Mouse (Mus musculus) hindbrain, embryonic 15.5 days (tissue): ENCODE data around the gene Sucnr1. TPM values are rescaled to one million over a fixed set of nuclear protein-coding genes. Genes with fewer than 3 reads are reported as not detected.

Source experiments
- ATAC-seq: fragments of 200-750 bp; cut with Nextera tagmentation; 2 replicates; pipeline ENCODE4 v1.8.0; 2017; ENCODE audit warnings: low read depth, moderate number of reproducible peaks, moderate TSS enrichment; ENCODE audit not compliant: low FRiP score
- H3K27ac ChIP-seq: fragments of 300-500 bp; sonication (generic); replicated peaks from 2 replicates; pipeline ENCODE4 v1.5.1; 2015; ENCODE audit warnings: mild to moderate bottlenecking, inconsistent platforms
- H3K27me3 ChIP-seq: fragments of 300-500 bp; sonication (generic); 2 replicates; pipeline ENCODE4 v1.6.1; 2015; ENCODE audit warnings: control low read depth, inconsistent platforms
- H3K36me3 ChIP-seq: fragments of 300-500 bp; sonication (generic); 2 replicates; pipeline ENCODE4 v1.6.1; 2015; ENCODE audit warnings: control low read depth, inconsistent platforms
- H3K4me1 ChIP-seq: fragments of 300-500 bp; sonication (generic); replicated peaks from 2 replicates; pipeline ENCODE4 v1.6.1; 2015; ENCODE audit warnings: control low read depth, inconsistent platforms
- H3K4me2 ChIP-seq: fragments of 300-500 bp; sonication (generic); 2 replicates; pipeline ENCODE4 v1.6.1; 2015; ENCODE audit warnings: moderate library complexity, mild to moderate bottlenecking, inconsistent platforms
- H3K4me3 ChIP-seq: fragments of 300-500 bp; sonication (generic); 2 replicates; pipeline ENCODE4 v1.5.1; 2015; ENCODE audit warnings: mild to moderate bottlenecking, inconsistent platforms
- H3K9ac ChIP-seq: fragments of 300-500 bp; sonication (generic); 2 replicates; pipeline ENCODE4 v1.6.1; 2015; ENCODE audit warnings: inconsistent platforms
- H3K9me3 ChIP-seq: fragments of 300-500 bp; sonication (generic); 2 replicates; pipeline ENCODE4 v1.6.1; 2016; ENCODE audit warnings: control low read depth, inconsistent platforms
- WGBS: fragments of 180-500 bp; shearing (Covaris S2); methylation state at CpG from one replicate; pipeline ENCODE4 v1.1.7; 2015; 5-methylcytosine and 5-hydroxymethylcytosine counted together
- polyA plus RNA-seq: library from polyadenylated mRNA; unstranded; fragments of >200 nt; fragmentation: Nextera tagmentation; extraction: Ambion mirVana; gene quantifications from 2 replicates; pipeline ENCODE4 v1.2.1, GENCODE M21; 2015

The Sucnr1 gene
- polyA plus RNA-seq, result not detected in 2 replicates

GRCm38 (mm10) chr3:60081648-60082047, at the start of gene Sucnr1:
Sucnr1 (plus strand) TSS chr3:60081869.
- no peaks in the 10 kb centered on the region for H3K9me3 ChIP-seq
- 29% methylated on average over 4 of the region's 4 CpGs for WGBS
- no peak within 1 kb of the TSS for H3K9ac ChIP-seq
- H3K27ac ChIP-seq, result 0 out of 2 replicates have a peak within 1 kb of the TSS, but pooled peaks have one; percentile 34
- peak; percentile 54; the same call in 1 of the 2 replicates for ATAC-seq
- H3K27me3 ChIP-seq, result no peaks in the 10 kb centered on the region
- H3K36me3 ChIP-seq, result no peaks in the 10 kb centered on the region
- no peak within 1 kb of the TSS for H3K4me3 ChIP-seq
- H3K4me2 ChIP-seq, result no peak within 1 kb of the TSS
- 0 out of 2 replicates have a peak, but pooled peaks cover 2% of the 10 kb centered on the region for H3K4me1 ChIP-seq

- H3K36me3 ChIP-seq, result no peaks in the 10 kb centered on the region
- no peak overlapping the region for H3K9ac ChIP-seq
- ATAC-seq, result no peak
- H3K27ac ChIP-seq, result no peak overlapping the region
- H3K4me2 ChIP-seq, result no peak overlapping the region
- WGBS, result 82% methylated on average over 3 of the region's 3 CpGs
- H3K4me3 ChIP-seq, result no peak overlapping the region
- H3K9me3 ChIP-seq, result no peaks in the 10 kb centered on the region
- H3K27me3 ChIP-seq, result no peaks in the 10 kb centered on the region
- no peaks in the 10 kb centered on the region for H3K4me1 ChIP-seq
These were observed 35.3 kb upstream of the Sucnr1 start for GRCm38 (mm10) chr3:60046221-60046913.

- H3K4me2 ChIP-seq, result no peak overlapping the region
- no peaks in the 10 kb centered on the region for H3K36me3 ChIP-seq
- no peaks in the 10 kb centered on the region for H3K27me3 ChIP-seq
- WGBS, result 86% methylated on average over 3 of the region's 3 CpGs
- H3K27ac ChIP-seq, result no peak overlapping the region
- no peak for ATAC-seq
- H3K9me3 ChIP-seq, result no peaks in the 10 kb centered on the region
- H3K4me3 ChIP-seq, result no peak overlapping the region
- H3K9ac ChIP-seq, result no peak overlapping the region
- H3K4me1 ChIP-seq, result no peaks in the 10 kb centered on the region
These were observed 28.3 kb upstream of the Sucnr1 start for GRCm38 (mm10) chr3:60053231-60053927.

- ATAC-seq, result no peak
- Histone ChIP-seq H3K27me3 (no peaks in the 10 kb centered on the region), H3K9me3 (no peaks in the 10 kb centered on the region), H3K36me3 (no peaks in the 10 kb centered on the region), H3K9ac (no peak overlapping the region), H3K4me2 (no peak overlapping the region), H3K4me3 (no peak overlapping the region), H3K4me1 (no peaks in the 10 kb centered on the region), H3K27ac (no peak overlapping the region)
- WGBS, result 95% methylated on average over 2 of the region's 2 CpGs
These were observed 27.7 kb upstream of the Sucnr1 start for GRCm38 (mm10) chr3:60053931-60054330.

DNA sequence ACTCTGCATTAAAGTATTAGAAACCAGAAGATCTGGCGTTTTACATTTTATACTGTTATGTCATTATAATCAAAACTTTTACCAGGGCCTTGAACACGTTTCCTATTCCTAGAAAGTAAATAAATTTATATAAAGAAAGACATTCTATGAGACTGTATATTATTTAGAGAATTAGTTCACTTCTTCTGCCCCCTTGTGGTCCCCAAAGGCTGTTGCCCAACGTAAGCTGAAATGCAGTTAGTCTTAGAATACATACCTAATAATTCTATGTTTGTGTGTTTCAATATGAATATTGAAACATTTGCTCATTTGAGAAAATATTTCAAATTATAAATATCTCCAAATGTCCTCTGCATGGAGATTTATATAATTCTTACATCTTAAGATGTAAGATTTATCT, 25.2 kb upstream of the Sucnr1 start:
- ATAC-seq, result no peak
- WGBS, result 39% methylated on average over 3 of the region's 3 CpGs
- Histone ChIP-seq H3K27ac (no peak overlapping the region), H3K4me2 (no peak overlapping the region), H3K36me3 (no peaks in the 10 kb centered on the region), H3K9me3 (no peaks in the 10 kb centered on the region), H3K9ac (no peak overlapping the region), H3K4me1 (no peaks in the 10 kb centered on the region), H3K4me3 (no peak overlapping the region), H3K27me3 (no peaks in the 10 kb centered on the region)

GRCm38 (mm10) chr3:60057070-60057808, 24.4 kb upstream of the Sucnr1 start:
- no peak overlapping the region for H3K4me3 ChIP-seq
- H3K9ac ChIP-seq, result no peak overlapping the region
- H3K9me3 ChIP-seq, result no peaks in the 10 kb centered on the region
- no peak overlapping the region for H3K4me2 ChIP-seq
- no peaks in the 10 kb centered on the region for H3K27me3 ChIP-seq
- WGBS, result 92% methylated on average over 2 of the region's 2 CpGs
- no peaks in the 10 kb centered on the region for H3K4me1 ChIP-seq
- H3K27ac ChIP-seq, result no peak overlapping the region
- H3K36me3 ChIP-seq, result no peaks in the 10 kb centered on the region
- ATAC-seq, result no peak

- Histone ChIP-seq H3K9ac (no peak overlapping the region), H3K27me3 (no peaks in the 10 kb centered on the region), H3K36me3 (no peaks in the 10 kb centered on the region), H3K4me1 (no peaks in the 10 kb centered on the region), H3K9me3 (no peaks in the 10 kb centered on the region), H3K4me2 (no peak overlapping the region), H3K27ac (no peak overlapping the region), H3K4me3 (no peak overlapping the region)
- WGBS, result 75% methylated on average over 1 of the region's 1 CpGs
- no peak for ATAC-seq
These were observed 23.9 kb upstream of the Sucnr1 start for GRCm38 (mm10) chr3:60057809-60058082.

- 69% methylated on average over 1 of the region's 1 CpGs for WGBS
- H3K4me2 ChIP-seq, result no peak overlapping the region
- no peaks in the 10 kb centered on the region for H3K36me3 ChIP-seq
- no peaks in the 10 kb centered on the region for H3K9me3 ChIP-seq
- no peak for ATAC-seq
- H3K9ac ChIP-seq, result no peak overlapping the region
- H3K27me3 ChIP-seq, result no peaks in the 10 kb centered on the region
- 0 out of 2 replicates have a peak, but pooled peaks cover 2% of the 10 kb centered on the region for H3K4me1 ChIP-seq
- H3K4me3 ChIP-seq, result no peak overlapping the region
- H3K27ac ChIP-seq, result no peak overlapping the region
These were observed 2.7 kb upstream of the Sucnr1 start for GRCm38 (mm10) chr3:60078883-60079415.

GRCm38 (mm10) chr3:60080572-60080971, 1.1 kb upstream of the Sucnr1 start:
- Histone ChIP-seq H3K9me3 (no peaks in the 10 kb centered on the region), H3K4me3 (no peak overlapping the region), H3K36me3 (no peaks in the 10 kb centered on the region), H3K4me2 (no peak overlapping the region), H3K9ac (no peak overlapping the region), H3K27ac (no peak overlapping the region), H3K4me1 (0 out of 2 replicates have a peak, but pooled peaks cover 2% of the 10 kb centered on the region), H3K27me3 (no peaks in the 10 kb centered on the region)
- ATAC-seq, result no peak
- 40% methylated on average over 4 of the region's 4 CpGs for WGBS

- no peak overlapping the region for H3K27ac ChIP-seq
- no peaks in the 10 kb centered on the region for H3K27me3 ChIP-seq
- no peaks in the 10 kb centered on the region for H3K9me3 ChIP-seq
- H3K36me3 ChIP-seq, result no peaks in the 10 kb centered on the region
- H3K4me3 ChIP-seq, result no peak overlapping the region
- no peak for ATAC-seq
- H3K4me2 ChIP-seq, result no peak overlapping the region
- no peak overlapping the region for H3K9ac ChIP-seq
- 0 out of 2 replicates have a peak, but pooled peaks cover 2% of the 10 kb centered on the region for H3K4me1 ChIP-seq
- 91% methylated on average over 3 of the region's 3 CpGs for WGBS
These were observed 1.1 kb downstream of the Sucnr1 start for GRCm38 (mm10) chr3:60082746-60083145.

DNA sequence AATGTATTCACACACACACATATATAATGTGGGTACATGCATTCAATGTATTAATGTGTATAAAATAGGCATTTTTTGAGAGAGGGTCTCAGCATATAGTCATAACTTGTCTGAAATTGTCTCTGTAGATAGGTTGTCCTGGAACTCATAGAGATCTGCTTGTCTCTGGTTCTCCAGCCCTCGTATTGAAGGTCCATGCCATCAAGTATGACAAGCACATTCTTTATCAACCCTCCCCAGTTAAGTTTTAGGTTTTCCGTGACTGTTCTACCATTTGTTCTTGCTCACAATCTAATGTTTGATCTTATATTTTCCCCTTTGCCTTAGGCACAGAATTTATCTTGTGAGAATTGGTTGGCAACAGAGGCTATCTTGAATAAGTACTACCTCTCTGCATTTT, 4.1 kb downstream of the Sucnr1 start:
- Histone ChIP-seq H3K36me3 (no peaks in the 10 kb centered on the region), H3K9me3 (no peaks in the 10 kb centered on the region), H3K9ac (no peak overlapping the region), H3K27ac (no peak overlapping the region), H3K27me3 (no peaks in the 10 kb centered on the region), H3K4me1 (0 out of 2 replicates have a peak, but pooled peaks cover 2% of the 10 kb centered on the region), H3K4me2 (no peak overlapping the region), H3K4me3 (no peak overlapping the region)
- WGBS, result 82% methylated on average over 2 of the region's 2 CpGs
- ATAC-seq, result no peak

GRCm38 (mm10) chr3:60091321-60091720, 9.7 kb downstream of the Sucnr1 start:
- no peak for ATAC-seq
- H3K4me1 ChIP-seq, result no peaks in the 10 kb centered on the region
- no peak overlapping the region for H3K27ac ChIP-seq
- H3K9ac ChIP-seq, result no peak overlapping the region
- no peak overlapping the region for H3K4me3 ChIP-seq
- H3K4me2 ChIP-seq, result no peak overlapping the region
- no peaks in the 10 kb centered on the region for H3K36me3 ChIP-seq
- no peaks in the 10 kb centered on the region for H3K9me3 ChIP-seq
- no peaks in the 10 kb centered on the region for H3K27me3 ChIP-seq
- WGBS, result 89% methylated on average over 8 of the region's 8 CpGs
